Mouse (Mus musculus) right cerebral cortex, postnatal 25 days (tissue): ENCODE results near the gene Trdn.

Experiments used
- DNase-seq: peaks from one replicate; pipeline ENCODE4 v3.0.0; 2022

Trdn gene

GRCm38 (mm10) chr10:33375474-33376029, 295.2 kb downstream of the Trdn start:
- no peak for DNase-seq
